Mouse (Mus musculus): ENCODE data around the gene Tubg2. TPM values are rescaled to one million over a fixed set of nuclear protein-coding genes. Genes with fewer than 3 reads are reported as not detected.

Tubg2 gene
- total and polyA plus RNA-seq, 3 experiments: 2.1 to 10.5 (median 4.7) TPM

DNA sequence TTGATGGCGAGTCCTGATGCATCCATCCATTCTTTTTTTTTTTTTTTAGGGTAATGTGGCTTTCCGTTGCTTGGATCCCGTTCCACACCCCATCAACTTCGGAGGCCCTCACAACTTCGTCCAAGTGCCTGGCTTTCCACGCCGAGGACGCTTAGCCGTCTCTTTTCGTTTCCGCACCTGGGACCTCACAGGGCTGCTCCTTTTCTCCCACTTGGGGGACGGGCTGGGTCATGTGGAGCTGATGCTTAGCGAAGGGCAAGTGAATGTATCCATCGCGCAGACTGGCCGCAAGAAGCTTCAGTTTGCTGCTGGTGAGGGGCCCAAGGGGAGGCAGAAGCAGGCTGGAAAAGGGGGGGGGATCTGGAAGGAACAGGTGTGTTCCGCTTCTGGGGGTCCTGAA lies 24.6 kb downstream of the Tubg2 start:
- no peak overlapping the region for H3K9ac ChIP-seq (ENCODE audit: insufficient read depth, low read depth)
- peaks cover 48 to 75% of the 10 kb centered on the region in 2 experiments for H3K36me3 ChIP-seq (replicated peaks in 1 of 2; ENCODE audit: control insufficient read depth in 1 of 2, insufficient read depth in 1 of 2, low read length in 1 of 2)
- no peak for DNase-seq (ENCODE audit: extremely low read depth)
- H3K4me3 ChIP-seq (replicated peaks in 1 of 3; ENCODE audit: low read depth in 2 of 3, low read length in 2 of 3, poor library complexity in 1 of 3): no peak overlapping the region
- no peaks in the 10 kb centered on the region for H3K9me3 ChIP-seq (replicated peaks; ENCODE audit: low read length)
- TF ChIP-seq IRF4 (IDR thresholded peaks at IDR 0.05; ENCODE audit: low read depth, low read length): no peak
- TF ChIP-seq KAT2A (IDR thresholded peaks at IDR 0.05; ENCODE audit: insufficient replicate concordance, low read length): no peak
- no peak for TF ChIP-seq ZMIZ1 (IDR thresholded peaks at IDR 0.05; ENCODE audit: low read depth, low read length)
- no peak for TF ChIP-seq SMC3 (IDR thresholded peaks at IDR 0.05; ENCODE audit: low read depth, low read length)
- no peak for TF ChIP-seq E2F4 (IDR thresholded peaks at IDR 0.05; ENCODE audit: insufficient replicate concordance, low read depth, low read length)
- TF ChIP-seq MXI1 (IDR thresholded peaks at IDR 0.05; ENCODE audit: low read depth, low read length): no peak
- TF ChIP-seq TCF12 (IDR thresholded peaks at IDR 0.05; ENCODE audit: low read depth, low read length): no peak
- no peak; the same call in 1 of the 2 replicates for TF ChIP-seq SIN3A (IDR thresholded peaks at IDR 0.05; ENCODE audit: low read length)
- TF ChIP-seq MEF2A (IDR thresholded peaks at IDR 0.05; ENCODE audit: borderline replicate concordance, low read depth, low read length): no peak
- no peak for TF ChIP-seq TBP (conservative IDR thresholded peaks at IDR 0.05; ENCODE audit: low read depth, low read length)
- no peak for TF ChIP-seq POLR2A (IDR thresholded peaks at IDR 0.05; ENCODE audit: low read depth, low read length)
- no peak for TF ChIP-seq USF1 (IDR thresholded peaks at IDR 0.05; ENCODE audit: low read depth, low read length)
- TF ChIP-seq ZC3H11A (IDR thresholded peaks at IDR 0.05; ENCODE audit: low read depth, low read length): no peak
- TF ChIP-seq MAZ (IDR thresholded peaks at IDR 0.05; ENCODE audit: low read depth, low read length): no peak
- TF ChIP-seq GABPA (IDR thresholded peaks at IDR 0.05; ENCODE audit: insufficient replicate concordance, low read depth, low read length): no peak
- TF ChIP-seq ZKSCAN1 (IDR thresholded peaks at IDR 0.05; ENCODE audit: borderline replicate concordance, low read depth, low read length): no peak
- TF ChIP-seq ZNF384 (IDR thresholded peaks at IDR 0.05; ENCODE audit: low read depth, low read length): no peak
- no peak overlapping the region for H3K27ac ChIP-seq (ENCODE audit: insufficient read depth, low read depth)
- no peak overlapping the region for H3K4me2 ChIP-seq (ENCODE audit: insufficient read depth, low read depth, poor library complexity, severe bottlenecking)
- H3K4me1 ChIP-seq (ENCODE audit: control insufficient read depth in 1 of 2, insufficient read depth in 2 of 2): peaks cover 7 to 42% of the 10 kb centered on the region in 2 experiments
- no peaks in the 10 kb centered on the region for H3K27me3 ChIP-seq (replicated peaks)
- in situ Hi-C loops (cut with MboI; ENCODE audit: low pct_ligation_motif_present, low pct_unique_long_range_greater_than_20kb, low sequenced_read_pairs): loop anchor here (5.0 kb wide), 1 partner anchor 98 kb away; the partner anchor contains the start of gene Coasy
- dilution Hi-C loops (cut with MboI; ENCODE audit: extremely low pct_ligation_motif_present, extremely low pct_unique_long_range_greater_than_20kb, low sequenced_read_pairs): no loop called here
- peaks cover 12% of the 10 kb centered on the region for H3K79me2 ChIP-seq (replicated peaks; ENCODE audit: control insufficient read depth, extremely low read depth, insufficient read depth, poor library complexity, severe bottlenecking)

DNA sequence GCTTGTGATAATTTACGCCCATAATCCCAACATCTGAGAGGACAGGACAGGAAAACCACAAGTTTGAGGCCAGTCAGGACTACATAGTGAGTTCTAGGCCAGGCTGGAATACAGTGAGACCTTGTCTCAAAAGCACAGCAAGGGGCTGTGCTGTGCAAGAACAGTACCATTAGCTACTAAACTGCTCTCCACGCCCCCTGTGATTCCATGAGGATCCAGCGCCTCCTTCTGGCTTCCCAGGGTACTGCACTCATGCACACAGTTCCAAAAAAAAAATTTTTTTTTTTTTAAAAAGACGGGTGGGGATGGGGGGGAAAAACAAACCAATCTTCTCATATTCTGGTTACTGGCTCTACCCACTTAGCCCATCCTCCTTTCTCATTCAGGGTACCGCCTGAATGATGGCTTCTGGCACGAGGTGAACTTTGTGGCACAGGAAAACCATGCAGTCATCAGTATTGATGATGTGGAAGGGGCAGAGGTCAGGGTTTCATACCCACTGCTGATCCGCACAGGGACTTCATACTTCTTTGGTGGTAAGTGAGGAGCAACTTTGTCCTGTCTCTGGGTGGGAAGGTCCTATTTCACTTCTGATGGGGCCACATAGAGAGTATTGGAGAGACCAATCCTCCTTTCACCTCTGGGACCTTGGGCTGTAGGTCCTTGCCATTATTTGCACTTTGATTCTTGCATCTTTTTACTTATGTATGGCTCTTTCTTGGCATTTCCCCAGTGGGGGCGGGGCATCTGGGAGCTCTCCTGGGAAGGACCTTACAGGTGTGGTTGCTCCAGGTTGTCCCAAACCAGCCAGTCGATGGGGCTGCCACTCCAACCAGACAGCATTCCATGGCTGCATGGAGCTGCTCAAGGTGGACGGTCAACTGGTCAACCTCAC lies 25.4 kb downstream of the Tubg2 start:
- peak; percentile 70 for DNase-seq (ENCODE audit: extremely low read depth)
- dilution Hi-C loops (cut with MboI; ENCODE audit: extremely low pct_ligation_motif_present, extremely low pct_unique_long_range_greater_than_20kb, low sequenced_read_pairs) (no loop called here), in situ Hi-C loops (cut with MboI; ENCODE audit: low pct_ligation_motif_present, low pct_unique_long_range_greater_than_20kb, low sequenced_read_pairs) (loop anchor here (5.0 kb wide), 1 partner anchor 99 kb away; the partner anchor contains the start of gene Coasy)
- Histone ChIP-seq H3K79me2 (replicated peaks; ENCODE audit: control insufficient read depth, extremely low read depth, insufficient read depth, poor library complexity, severe bottlenecking) (peaks cover 12% of the 10 kb centered on the region), H3K36me3 (replicated peaks in 1 of 2; ENCODE audit: control insufficient read depth in 1 of 2, insufficient read depth in 1 of 2, low read length in 1 of 2) (peaks cover 57 to 83% of the 10 kb centered on the region in 2 experiments), H3K4me1 (ENCODE audit: control insufficient read depth in 1 of 2, insufficient read depth in 2 of 2) (peaks cover 7 to 42% of the 10 kb centered on the region in 2 experiments), H3K9ac (ENCODE audit: insufficient read depth, low read depth) (no peak overlapping the region), H3K4me3 (replicated peaks in 1 of 3; ENCODE audit: low read depth in 2 of 3, low read length in 2 of 3, poor library complexity in 1 of 3) (no peak overlapping the region), H3K4me2 (ENCODE audit: insufficient read depth, low read depth, poor library complexity, severe bottlenecking) (no peak overlapping the region), H3K27me3 (replicated peaks) (no peaks in the 10 kb centered on the region), H3K27ac (ENCODE audit: insufficient read depth, low read depth) (no peak overlapping the region), H3K9me3 (replicated peaks; ENCODE audit: low read length) (no peaks in the 10 kb centered on the region)
- TF ChIP-seq ZC3H11A (IDR thresholded peaks at IDR 0.05; ENCODE audit: low read depth, low read length): peak; percentile 51
- TF ChIP-seq KAT2A (IDR thresholded peaks at IDR 0.05; ENCODE audit: insufficient replicate concordance, low read length): no peak
- no peak for TF ChIP-seq MYC (IDR thresholded peaks at IDR 0.05; ENCODE audit: low read depth, low read length)
- no peak for TF ChIP-seq MAX (IDR thresholded peaks at IDR 0.05; ENCODE audit: low read length)
- peak; percentile 90 for TF ChIP-seq SMC3 (IDR thresholded peaks at IDR 0.05; ENCODE audit: low read depth, low read length)
- peak; percentile 71; the same call in 1 of the 2 replicates for TF ChIP-seq SIN3A (IDR thresholded peaks at IDR 0.05; ENCODE audit: low read length)
- TF ChIP-seq CTCF (conservative IDR thresholded peaks at IDR 0.05 in 1 of 2, IDR thresholded peaks at IDR 0.05 in 1 of 2; ENCODE audit: low read depth in 2 of 2, low read length in 2 of 2): peak; percentile 94 to 95
- TF ChIP-seq POLR2A (IDR thresholded peaks at IDR 0.05; ENCODE audit: low read depth, low read length): 0 out of 2 replicates have a peak, but pooled peaks have one; percentile 33
- no peak for TF ChIP-seq USF1 (IDR thresholded peaks at IDR 0.05; ENCODE audit: low read depth, low read length)
- TF ChIP-seq UBTF (IDR thresholded peaks at IDR 0.05; ENCODE audit: low read depth, low read length): no peak
- no peak for TF ChIP-seq ZMIZ1 (IDR thresholded peaks at IDR 0.05; ENCODE audit: low read depth, low read length)
- TF ChIP-seq ZNF384 (IDR thresholded peaks at IDR 0.05; ENCODE audit: low read depth, low read length): peak; percentile 97
- no peak for TF ChIP-seq CHD1 (IDR thresholded peaks at IDR 0.05; ENCODE audit: low read depth, low read length)
- peak; percentile 88 for TF ChIP-seq RAD21 (IDR thresholded peaks at IDR 0.05; ENCODE audit: low read depth, low read length)
- TF ChIP-seq NELFE (IDR thresholded peaks at IDR 0.05; ENCODE audit: low read depth, low read length): no peak; the same call in 1 of the 2 replicates

Measured in CH12.LX (cell line).